Mouse (Mus musculus) CH12.LX (cell line): ENCODE results near the gene Lypd6b. TPM values are rescaled to one million over a fixed set of nuclear protein-coding genes. Genes with fewer than 3 reads are reported as not detected.

Experiments
- DNase-seq: peaks from one replicate; pipeline ENCODE4 v3.0.0-alpha.2; 2013; ENCODE audit errors: extremely low read depth
- H3K27ac ChIP-seq: 2 replicates; pipeline ENCODE4 v1.5.1; 2012; ENCODE audit warnings: low read depth, mild to moderate bottlenecking, control low read depth, moderate library complexity; ENCODE audit not compliant: insufficient read depth
- H3K27me3 ChIP-seq: replicated peaks from 2 replicates; pipeline ENCODE3; 2012; ENCODE audit warnings: inconsistent platforms
- H3K36me3 ChIP-seq, 2 experiments: replicated peaks in 1 of 2; 2 replicates each; pipeline versions ENCODE3 to v1.6.1; 2012; ENCODE audit warnings: inconsistent platforms in 1 of 2, low read length in 1 of 2, mild to moderate bottlenecking in 1 of 2, mixed read lengths in 1 of 2, moderate library complexity in 1 of 2; ENCODE audit not compliant: control insufficient read depth in 1 of 2, insufficient read depth in 1 of 2
- H3K4me1 ChIP-seq, 2 experiments: 2 replicates each; pipeline ENCODE4 v1.6.1; 2012; ENCODE audit warnings: inconsistent platforms in 1 of 2, moderate library complexity in 1 of 2; ENCODE audit not compliant: insufficient read depth in 2 of 2, control insufficient read depth in 1 of 2
- H3K4me2 ChIP-seq: 2 replicates; pipeline ENCODE4 v1.6.1; 2012; ENCODE audit warnings: low read depth, mild to moderate bottlenecking, control low read depth; ENCODE audit not compliant: poor library complexity, insufficient read depth, severe bottlenecking
- H3K4me3 ChIP-seq, 3 experiments: fragments of 150-350 bp in 1 of 3; sonication (generic) in 1 of 3; replicated peaks in 1 of 3; 2 replicates each; pipeline versions ENCODE3 to v1.5.1; 2011 to 2012; ENCODE audit warnings: low read depth in 2 of 3, low read length in 2 of 3, mild to moderate bottlenecking in 2 of 3, moderate library complexity in 2 of 3, control low read depth in 1 of 3, improper control_type of control experiment in 1 of 3, inconsistent platforms in 1 of 3, mixed read lengths in 1 of 3; ENCODE audit not compliant: poor library complexity in 1 of 3
- H3K79me2 ChIP-seq: replicated peaks from 2 replicates; pipeline ENCODE4 v1.6.1; 2012; ENCODE audit warnings: mild to moderate bottlenecking, moderate library complexity; ENCODE audit not compliant: control insufficient read depth, poor library complexity, insufficient read depth, severe bottlenecking; ENCODE audit errors: extremely low read depth
- H3K9ac ChIP-seq: 2 replicates; pipeline ENCODE4 v1.6.1; 2012; ENCODE audit warnings: low read depth, mild to moderate bottlenecking, control low read depth, moderate library complexity; ENCODE audit not compliant: insufficient read depth
- H3K9me3 ChIP-seq: replicated peaks from 2 replicates; pipeline ENCODE3; 2012; ENCODE audit warnings: low read length, inconsistent platforms, mixed read lengths
- BHLHE40 ChIP-seq: IDR thresholded peaks from 2 replicates; pipeline ENCODE4 v1.6.1; 2011; ENCODE audit warnings: mild to moderate bottlenecking, low read depth, low read length, improper control_type of control experiment
- CHD1 ChIP-seq: IDR thresholded peaks from 2 replicates; pipeline ENCODE4 v1.6.1; 2012; ENCODE audit warnings: low read depth, low read length, improper control_type of control experiment, inconsistent platforms
- ELF1 ChIP-seq: IDR thresholded peaks from 2 replicates; pipeline ENCODE4 v1.6.1; 2014; ENCODE audit warnings: low read depth, mild to moderate bottlenecking, inconsistent platforms, low read length, improper control_type of control experiment
- ETS1 ChIP-seq: conservative IDR thresholded peaks from 2 replicates; pipeline ENCODE4 v1.6.1; 2012; ENCODE audit warnings: low read depth, mild to moderate bottlenecking, inconsistent platforms, low read length, improper control_type of control experiment, moderate library complexity
- JUN ChIP-seq: IDR thresholded peaks from 2 replicates; pipeline ENCODE4 v1.6.1; 2011; ENCODE audit warnings: low read depth, mild to moderate bottlenecking, low read length, improper control_type of control experiment, moderate library complexity; ENCODE audit not compliant: insufficient read depth
- JUND ChIP-seq: conservative IDR thresholded peaks from 2 replicates; pipeline ENCODE4 v1.6.1; 2011; ENCODE audit warnings: low read depth, low read length, improper control_type of control experiment
- MAX ChIP-seq: IDR thresholded peaks from 2 replicates; pipeline ENCODE4 v1.6.1; 2011; ENCODE audit warnings: low read length, improper control_type of control experiment
- MXI1 ChIP-seq: IDR thresholded peaks from 2 replicates; pipeline ENCODE4 v1.6.1; 2011; ENCODE audit warnings: mild to moderate bottlenecking, low read depth, low read length, improper control_type of control experiment
- POLR2A ChIP-seq: IDR thresholded peaks from 2 replicates; pipeline ENCODE4 v1.6.1; 2011; ENCODE audit warnings: low read depth, mild to moderate bottlenecking, improper control_type of control experiment, low read length
- POLR2AphosphoS2 ChIP-seq: IDR thresholded peaks from 2 replicates; pipeline ENCODE4 v1.6.1; 2011; ENCODE audit warnings: low read depth, low read length, improper control_type of control experiment
- SIN3A ChIP-seq: IDR thresholded peaks from 2 replicates; pipeline ENCODE4 v1.6.1; 2012; ENCODE audit warnings: low read length, improper control_type of control experiment, inconsistent platforms
- SMC3 ChIP-seq: IDR thresholded peaks from 2 replicates; pipeline ENCODE4 v1.6.1; 2011; ENCODE audit warnings: low read depth, low read length, improper control_type of control experiment
- TBP ChIP-seq: conservative IDR thresholded peaks from 2 replicates; pipeline ENCODE4 v1.6.1; 2011; ENCODE audit warnings: low read depth, low read length, improper control_type of control experiment
- TCF12 ChIP-seq: IDR thresholded peaks from 2 replicates; pipeline ENCODE4 v1.6.1; 2014; ENCODE audit warnings: low read depth, mild to moderate bottlenecking, inconsistent platforms, low read length, improper control_type of control experiment
- UBTF ChIP-seq: IDR thresholded peaks from 2 replicates; pipeline ENCODE4 v1.6.1; 2012; ENCODE audit warnings: low read depth, mild to moderate bottlenecking, inconsistent platforms, low read length, improper control_type of control experiment, moderate library complexity
- USF1 ChIP-seq: IDR thresholded peaks from 2 replicates; pipeline ENCODE4 v1.6.1; 2014; ENCODE audit warnings: low read depth, mild to moderate bottlenecking, inconsistent platforms, low read length, improper control_type of control experiment
- ZKSCAN1 ChIP-seq: IDR thresholded peaks from 2 replicates; pipeline ENCODE4 v1.6.1; 2012; ENCODE audit warnings: low read depth, inconsistent platforms, low read length, improper control_type of control experiment, borderline replicate concordance
- ZNF384 ChIP-seq: IDR thresholded peaks from 2 replicates; pipeline ENCODE4 v1.6.1; 2012; ENCODE audit warnings: low read depth, low read length, improper control_type of control experiment, inconsistent platforms
- dilution Hi-C: fragments of 300-500 bp; cut with MboI; formaldehyde crosslinking; loops from 2 replicates; pipeline ENCODE4 v1.14.3; 2020; ENCODE audit warnings: low sequenced_read_pairs; ENCODE audit not compliant: extremely low pct_unique_long_range_greater_than_20kb, extremely low pct_ligation_motif_present
- in situ Hi-C: fragments of 300-500 bp; cut with MboI; formaldehyde crosslinking; loops from 3 replicates; pipeline ENCODE4 v1.14.3; 2019; ENCODE audit warnings: low sequenced_read_pairs, low pct_ligation_motif_present, low pct_unique_long_range_greater_than_20kb, mixed read lengths
- polyA plus RNA-seq: library from polyadenylated mRNA; unstranded; fragments of >175 nt; gene quantifications from 2 replicates; pipeline ENCODE4 v1.2.1, GENCODE M21; 2012; ENCODE audit warnings: low read depth; ENCODE audit not compliant: insufficient read length
- total RNA-seq, 2 experiments: library from RNA; depleted of rRNA; stranded (reverse); fragments of 300-350 nt in 1 of 2; fragments of >200 nt in 1 of 2; gene quantifications; 2 replicates each; pipeline ENCODE4 v1.2.3; 2012 to 2014

Gene Lypd6b
- total and polyA plus RNA-seq, 3 experiments = 0.15 to 1.4 TPM; not detected in 1

DNA sequence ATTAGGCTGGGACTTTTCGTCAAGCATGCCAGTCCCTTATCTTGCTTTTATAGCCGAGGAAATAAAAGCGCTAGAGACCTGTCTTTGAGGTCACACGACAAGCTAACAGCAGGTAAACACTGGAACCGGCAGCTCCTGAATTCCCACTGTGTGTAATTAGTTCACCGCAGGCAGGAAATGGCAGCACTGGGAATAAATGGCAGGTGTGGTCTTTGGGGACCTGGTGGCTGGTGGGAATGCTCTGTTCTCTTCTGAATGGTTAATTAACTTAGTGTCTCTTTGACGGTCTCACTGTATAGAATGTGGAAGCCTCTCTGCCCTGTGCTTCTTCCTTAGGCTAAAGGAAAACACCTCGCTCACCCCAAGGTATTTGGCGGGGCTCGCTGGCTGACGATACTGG is 23.9 kb downstream of the Lypd6b start:
- in situ Hi-C loops = no loop called here
- no peak overlapping the region for H3K27ac ChIP-seq
- H3K9ac ChIP-seq = peak overlapping the region; percentile 1; the same call in 1 of the 2 replicates
- H3K9me3 ChIP-seq = no peaks in the 10 kb centered on the region
- no peak for DNase-seq
- TF ChIP-seq JUN = no peak
- no peak for TF ChIP-seq ZKSCAN1
- no peak for TF ChIP-seq MAX
- no peak for TF ChIP-seq ZNF384
- TF ChIP-seq JUND = no peak
- no peak for TF ChIP-seq UBTF
- no peak for TF ChIP-seq TCF12
- TF ChIP-seq, all 38 proteins: peak for 0
- no peaks in the 10 kb centered on the region for H3K79me2 ChIP-seq
- H3K4me3 ChIP-seq = no peak overlapping the region
- dilution Hi-C loops = no loop called here
- 0 out of 4 replicates have a peak, but pooled peaks cover 0 to 3% of the 10 kb centered on the region in 2 experiments for H3K4me1 ChIP-seq
- no peaks in the 10 kb centered on the region for H3K27me3 ChIP-seq
- H3K4me2 ChIP-seq = peak overlapping the region; percentile 18; the same call in 1 of the 2 replicates
- H3K36me3 ChIP-seq = no peaks in the 10 kb centered on the region

GRCm38 (mm10) chr2:49811871-49812363 is 24.4 kb downstream of the Lypd6b start:
- H3K79me2 ChIP-seq = no peaks in the 10 kb centered on the region
- 0 out of 4 replicates have a peak, but pooled peaks cover 0 to 3% of the 10 kb centered on the region in 2 experiments for H3K4me1 ChIP-seq
- DNase-seq = no peak
- H3K27me3 ChIP-seq = no peaks in the 10 kb centered on the region
- no peaks in the 10 kb centered on the region for H3K36me3 ChIP-seq
- dilution Hi-C loops = no loop called here
- H3K27ac ChIP-seq = no peak overlapping the region
- TF ChIP-seq BHLHE40 = no peak
- TF ChIP-seq ELF1 = no peak
- no peak for TF ChIP-seq JUN
- TF ChIP-seq ETS1 = no peak
- no peak for TF ChIP-seq UBTF
- no peak for TF ChIP-seq POLR2A
- no peak for TF ChIP-seq MXI1
- no peak for TF ChIP-seq SMC3
- TF ChIP-seq CHD1 = no peak
- TF ChIP-seq USF1 = no peak
- no peak for TF ChIP-seq SIN3A
- no peak for TF ChIP-seq POLR2AphosphoS2
- TF ChIP-seq TBP = no peak
- no peak overlapping the region for H3K4me2 ChIP-seq
- in situ Hi-C loops = no loop called here
- no peaks in the 10 kb centered on the region for H3K9me3 ChIP-seq
- H3K4me3 ChIP-seq = no peak overlapping the region
- peak overlapping the region; percentile 1; the same call in 1 of the 2 replicates for H3K9ac ChIP-seq
